Mouse (Mus musculus): ENCODE measurements around the gene Ciao2b. TPM values are rescaled to one million over a fixed set of nuclear protein-coding genes. Genes with fewer than 3 reads are reported as not detected.

Gene Ciao2b
- total and polyA plus RNA-seq, 3 experiments, result 72.2 to 81.1 (median 76.4) TPM

DNA sequence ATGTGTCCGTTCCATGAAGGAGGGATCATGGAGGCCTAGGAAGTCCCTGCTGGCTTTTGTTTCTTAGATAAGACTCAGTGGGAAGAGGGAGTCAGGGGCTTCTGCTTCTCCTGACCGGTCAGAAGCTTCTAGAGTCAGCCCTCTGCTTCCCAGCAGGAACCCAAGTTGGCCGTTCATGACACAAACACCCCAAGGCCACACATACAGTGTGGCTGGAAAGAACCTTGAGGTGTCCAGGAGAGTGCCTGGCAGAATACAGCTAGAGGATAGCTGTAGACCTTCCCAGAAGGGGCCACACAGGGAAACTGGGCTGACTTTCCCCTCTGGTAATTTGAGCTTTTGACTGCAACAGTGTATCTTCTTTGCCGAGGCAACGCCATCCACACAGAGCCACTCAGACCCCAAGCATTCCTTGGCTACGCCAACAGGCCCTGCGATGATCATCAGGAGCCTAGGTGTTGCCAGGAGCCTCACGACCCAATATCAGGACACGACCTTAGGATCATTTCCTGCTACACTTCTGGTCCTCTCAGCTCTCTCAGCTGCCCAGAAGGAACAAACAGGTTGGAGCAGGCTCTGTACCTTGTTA lies 8.5 kb downstream of the Ciao2b start:
- in situ Hi-C loops (cut with MboI; ENCODE audit: low pct_ligation_motif_present, low pct_unique_long_range_greater_than_20kb, low sequenced_read_pairs), result no loop called here
- Histone ChIP-seq H3K27ac (ENCODE audit: insufficient read depth, low read depth) (no peak overlapping the region), H3K4me1 (ENCODE audit: control insufficient read depth in 1 of 2, insufficient read depth in 2 of 2) (peaks cover 13 to 34% of the 10 kb centered on the region in 2 experiments), H3K27me3 (replicated peaks) (no peaks in the 10 kb centered on the region), H3K9me3 (replicated peaks; ENCODE audit: low read length) (no peaks in the 10 kb centered on the region), H3K4me2 (ENCODE audit: insufficient read depth, low read depth, poor library complexity, severe bottlenecking) (no peak overlapping the region), H3K36me3 (replicated peaks in 1 of 2; ENCODE audit: control insufficient read depth in 1 of 2, insufficient read depth in 1 of 2, low read length in 1 of 2) (peaks cover 17 to 59% of the 10 kb centered on the region in 2 experiments), H3K4me3 (replicated peaks in 1 of 3; ENCODE audit: low read depth in 2 of 3, low read length in 2 of 3, poor library complexity in 1 of 3) (no peak overlapping the region), H3K79me2 (replicated peaks; ENCODE audit: control insufficient read depth, extremely low read depth, insufficient read depth, poor library complexity, severe bottlenecking) (no peaks in the 10 kb centered on the region), H3K9ac (ENCODE audit: insufficient read depth, low read depth) (no peak overlapping the region)
- no peak for TF ChIP-seq CHD1 (IDR thresholded peaks at IDR 0.05; ENCODE audit: low read depth, low read length)
- DNase-seq (ENCODE audit: extremely low read depth), result no peak
- dilution Hi-C loops (cut with MboI; ENCODE audit: extremely low pct_ligation_motif_present, extremely low pct_unique_long_range_greater_than_20kb, low sequenced_read_pairs), result no loop called here

- Histone ChIP-seq H3K9ac (ENCODE audit: insufficient read depth, low read depth) (peak overlapping the region; percentile 75; the same call in 1 of the 2 replicates), H3K36me3 (replicated peaks in 1 of 2; ENCODE audit: control insufficient read depth in 1 of 2, insufficient read depth in 1 of 2, low read length in 1 of 2) (peaks cover 17 to 59% of the 10 kb centered on the region in 2 experiments), H3K27me3 (replicated peaks) (no peaks in the 10 kb centered on the region), H3K27ac (ENCODE audit: insufficient read depth, low read depth) (peak overlapping the region; percentile 61), H3K4me1 (ENCODE audit: control insufficient read depth in 1 of 2, insufficient read depth in 2 of 2) (peaks cover 13 to 32% of the 10 kb centered on the region in 2 experiments), H3K79me2 (replicated peaks; ENCODE audit: control insufficient read depth, extremely low read depth, insufficient read depth, poor library complexity, severe bottlenecking) (no peaks in the 10 kb centered on the region), H3K4me2 (ENCODE audit: insufficient read depth, low read depth, poor library complexity, severe bottlenecking) (peak overlapping the region; percentile 78), H3K4me3 (replicated peaks in 1 of 3; ENCODE audit: low read depth in 2 of 3, low read length in 2 of 3, poor library complexity in 1 of 3) (peak overlapping the region; percentile 39 to 61 (median 52)), H3K9me3 (replicated peaks; ENCODE audit: low read length) (no peaks in the 10 kb centered on the region)
- in situ Hi-C loops (cut with MboI; ENCODE audit: low pct_ligation_motif_present, low pct_unique_long_range_greater_than_20kb, low sequenced_read_pairs) (no loop called here), dilution Hi-C loops (cut with MboI; ENCODE audit: extremely low pct_ligation_motif_present, extremely low pct_unique_long_range_greater_than_20kb, low sequenced_read_pairs) (no loop called here)
- DNase-seq (ENCODE audit: extremely low read depth), result peak; percentile 45
- TF ChIP-seq ETS1 (conservative IDR thresholded peaks at IDR 0.05; ENCODE audit: low read depth, low read length) (0 out of 2 replicates have a peak, but pooled peaks have one; percentile 24), ELF1 (IDR thresholded peaks at IDR 0.05; ENCODE audit: low read depth, low read length) (0 out of 2 replicates have a peak, but pooled peaks have one; percentile 3), ZNF384 (IDR thresholded peaks at IDR 0.05; ENCODE audit: low read depth, low read length) (no peak)
Observed at GRCm38 (mm10) chr8:104632486-104632885, 9.3 kb downstream of the Ciao2b start.

GRCm38 (mm10) chr8:104631975-104632374 lies 9.8 kb downstream of the Ciao2b start:
- H3K79me2 ChIP-seq (replicated peaks; ENCODE audit: control insufficient read depth, extremely low read depth, insufficient read depth, poor library complexity, severe bottlenecking), result no peaks in the 10 kb centered on the region
- H3K4me1 ChIP-seq (ENCODE audit: control insufficient read depth in 1 of 2, insufficient read depth in 2 of 2), result peaks cover 13 to 32% of the 10 kb centered on the region in 2 experiments
- DNase-seq (ENCODE audit: extremely low read depth), result peak; percentile 60
- H3K36me3 ChIP-seq (replicated peaks in 1 of 2; ENCODE audit: control insufficient read depth in 1 of 2, insufficient read depth in 1 of 2, low read length in 1 of 2), result peaks cover 17 to 58% of the 10 kb centered on the region in 2 experiments
- in situ Hi-C loops (cut with MboI; ENCODE audit: low pct_ligation_motif_present, low pct_unique_long_range_greater_than_20kb, low sequenced_read_pairs) (no loop called here), dilution Hi-C loops (cut with MboI; ENCODE audit: extremely low pct_ligation_motif_present, extremely low pct_unique_long_range_greater_than_20kb, low sequenced_read_pairs) (no loop called here)
- peak overlapping the region; percentile 61; the same call in 1 of the 2 replicates for H3K27ac ChIP-seq (ENCODE audit: insufficient read depth, low read depth)
- no peaks in the 10 kb centered on the region for H3K27me3 ChIP-seq (replicated peaks)
- no peaks in the 10 kb centered on the region for H3K9me3 ChIP-seq (replicated peaks; ENCODE audit: low read length)
- peak overlapping the region; percentile 46 to 61 (median 52) for H3K4me3 ChIP-seq (replicated peaks in 1 of 3; ENCODE audit: low read depth in 2 of 3, low read length in 2 of 3, poor library complexity in 1 of 3)
- H3K9ac ChIP-seq (ENCODE audit: insufficient read depth, low read depth), result peak overlapping the region; percentile 75
- H3K4me2 ChIP-seq (ENCODE audit: insufficient read depth, low read depth, poor library complexity, severe bottlenecking), result peak overlapping the region; percentile 78
- TF ChIP-seq ELF1 (IDR thresholded peaks at IDR 0.05; ENCODE audit: low read depth, low read length) (peak; percentile 28; the same call in 1 of the 2 replicates), UBTF (IDR thresholded peaks at IDR 0.05; ENCODE audit: low read depth, low read length) (no peak), KAT2A (IDR thresholded peaks at IDR 0.05; ENCODE audit: insufficient replicate concordance, low read length) (no peak), PAX5 (IDR thresholded peaks at IDR 0.05; ENCODE audit: low read length) (no peak), TBP (conservative IDR thresholded peaks at IDR 0.05; ENCODE audit: low read depth, low read length) (no peak), NRF1 (IDR thresholded peaks at IDR 0.05; ENCODE audit: low read depth, low read length) (no peak), MYC (IDR thresholded peaks at IDR 0.05; ENCODE audit: low read depth, low read length) (no peak), ZMIZ1 (IDR thresholded peaks at IDR 0.05; ENCODE audit: low read depth, low read length) (no peak), EP300 (IDR thresholded peaks at IDR 0.05; ENCODE audit: low read length) (no peak), JUND (conservative IDR thresholded peaks at IDR 0.05; ENCODE audit: low read depth, low read length) (no peak), E2F4 (IDR thresholded peaks at IDR 0.05; ENCODE audit: insufficient replicate concordance, low read depth, low read length) (no peak), RCOR1 (conservative IDR thresholded peaks at IDR 0.05; ENCODE audit: low read depth, low read length) (no peak), ZKSCAN1 (IDR thresholded peaks at IDR 0.05; ENCODE audit: borderline replicate concordance, low read depth, low read length) (no peak), ZNF384 (IDR thresholded peaks at IDR 0.05; ENCODE audit: low read depth, low read length) (no peak), CHD2 (IDR thresholded peaks at IDR 0.05; ENCODE audit: low read length) (peak; percentile 68; the same call in 1 of the 2 replicates), BHLHE40 (IDR thresholded peaks at IDR 0.05; ENCODE audit: low read depth, low read length) (no peak), MAZ (IDR thresholded peaks at IDR 0.05; ENCODE audit: low read depth, low read length) (0 out of 2 replicates have a peak, but pooled peaks have one; percentile 55), MAX (IDR thresholded peaks at IDR 0.05; ENCODE audit: low read length) (peak; percentile 1; the same call in 1 of the 2 replicates), IRF4 (IDR thresholded peaks at IDR 0.05; ENCODE audit: low read depth, low read length) (peak; percentile 16; the same call in 1 of the 2 replicates), TCF12 (IDR thresholded peaks at IDR 0.05; ENCODE audit: low read depth, low read length) (no peak), MEF2A (IDR thresholded peaks at IDR 0.05; ENCODE audit: borderline replicate concordance, low read depth, low read length) (peak; percentile 74; the same call in 1 of the 2 replicates), MAFK (IDR thresholded peaks at IDR 0.05; ENCODE audit: insufficient replicate concordance, low read length) (no peak)

All from CH12.LX (cell line).